Mouse (Mus musculus) heart, postnatal 25 days (tissue): ENCODE results near the gene Sec24b. TPM values are rescaled to one million over a fixed set of nuclear protein-coding genes. Genes with fewer than 3 reads are reported as not detected.

ENCODE experiments used
- DNase-seq: peaks from one replicate; pipeline ENCODE4 v3.0.0; 2022; ENCODE audit warnings: low spot score
- intact Hi-C: fragments of 180-260 bp; cut with DNase I; formaldehyde crosslinking; loops from one replicate; pipeline ENCODE4 v1.15.1; 2025
- total RNA-seq, 2 experiments: library from RNA; stranded (reverse); gene quantifications; 2 replicates each; pipeline ENCODE4 v1.2.3; 2021

Gene Sec24b
- total RNA-seq, 2 experiments from 2014 or later = 31.9 to 33.2 TPM

DNA sequence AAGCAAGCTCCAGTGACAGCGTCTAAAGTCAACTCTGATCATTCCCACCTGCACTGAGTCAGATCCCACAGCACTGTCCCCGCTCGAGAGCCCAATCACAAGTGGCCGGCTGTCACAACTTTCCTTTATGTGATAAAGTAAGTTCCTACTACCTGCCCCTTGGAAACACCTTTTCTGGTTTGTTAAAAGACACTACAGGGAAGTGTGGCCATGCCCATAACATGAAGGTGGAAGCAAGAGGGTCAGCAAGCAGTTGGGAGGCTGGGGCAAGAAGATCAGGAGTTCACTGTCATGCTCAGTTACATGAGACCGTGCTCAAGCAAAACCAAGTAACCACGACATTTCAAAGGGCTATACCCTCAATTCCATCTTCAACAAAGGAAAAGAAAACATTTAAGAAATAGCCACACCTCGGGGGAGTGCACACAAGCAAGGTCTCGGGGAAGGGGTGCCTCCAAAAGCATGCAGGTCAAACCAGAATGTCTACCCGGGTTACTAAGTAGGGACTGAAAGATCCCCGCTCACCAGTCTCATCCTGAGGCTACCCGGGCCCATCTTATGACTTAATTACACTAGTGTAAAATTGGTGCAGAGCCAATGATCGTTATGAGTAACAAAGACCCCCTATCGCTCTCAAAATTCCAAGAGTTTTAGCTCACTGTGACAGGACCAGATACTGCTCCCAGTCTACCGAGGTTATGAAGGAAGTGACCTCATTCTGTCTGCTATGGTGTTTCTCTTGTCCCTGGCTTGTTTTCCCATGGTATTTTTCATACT, 3.6 kb downstream of the Sec24b start:
- intact Hi-C loops = no loop called here
- DNase-seq = no peak

DNA sequence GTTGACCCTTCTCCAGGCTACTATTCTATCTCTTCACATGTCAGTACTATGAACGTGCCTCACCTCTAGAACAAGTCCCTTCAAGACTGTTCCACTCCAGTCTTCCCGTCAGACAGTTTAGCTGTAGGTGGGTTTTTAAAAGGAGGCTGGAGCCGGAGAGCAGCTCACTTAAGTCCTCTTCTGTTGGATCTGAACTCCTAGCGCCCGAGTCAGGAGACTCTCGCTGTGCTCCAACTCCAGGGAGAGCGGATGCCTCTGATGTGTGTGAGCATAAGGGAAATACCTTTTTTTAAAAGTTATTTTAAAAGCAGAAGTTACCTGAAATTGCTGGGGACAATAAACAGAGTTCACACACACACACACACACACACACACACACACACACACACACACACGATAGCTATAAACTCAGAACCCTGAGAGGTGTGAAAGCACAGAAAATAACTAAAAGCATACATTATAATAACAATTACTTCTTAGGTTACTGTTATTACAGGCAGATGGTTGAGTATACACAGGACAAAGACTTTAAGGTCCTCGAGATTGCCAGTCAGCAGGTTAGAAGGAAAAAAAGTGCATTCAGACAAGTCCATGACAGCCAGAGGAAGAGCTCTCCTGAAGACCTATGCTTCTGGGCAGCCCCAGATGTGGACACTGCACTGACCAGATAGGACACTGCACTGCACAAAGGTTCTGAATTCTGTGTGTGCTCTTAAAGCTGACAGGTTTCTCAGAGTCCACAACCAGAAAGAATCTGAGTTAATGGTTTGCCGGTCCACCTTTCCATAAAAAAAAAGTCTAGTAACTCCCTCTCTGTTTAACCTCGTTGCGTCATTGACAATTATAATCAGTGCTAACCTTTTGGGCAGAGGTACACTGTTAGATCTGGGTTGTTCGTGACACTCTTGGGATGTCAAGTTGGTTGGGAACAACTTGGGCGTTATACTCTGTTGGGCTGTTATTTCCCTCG, 5.7 kb downstream of the Sec24b start:
- no peak for DNase-seq
- intact Hi-C loops = no loop called here

DNA sequence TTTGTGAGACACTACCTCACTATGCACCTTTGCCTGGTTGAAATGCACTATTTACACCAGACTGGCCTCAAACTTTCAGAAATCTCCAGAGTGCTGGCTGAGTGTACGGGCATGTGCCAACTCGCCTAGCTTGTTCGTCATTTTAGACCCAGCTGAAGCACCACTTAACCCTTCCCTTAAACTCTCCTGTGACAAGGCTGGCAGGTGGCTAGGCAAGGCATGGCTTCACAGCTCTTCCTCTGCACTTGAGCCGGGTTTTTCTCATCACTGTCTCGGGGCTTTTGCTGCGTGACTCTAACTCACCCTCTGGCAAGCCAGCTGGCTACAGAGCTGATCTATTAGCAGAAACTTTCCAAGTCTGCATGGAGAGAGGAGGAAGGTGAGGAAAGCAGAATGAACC, 6.8 kb downstream of the Sec24b start:
- intact Hi-C loops = no loop called here
- no peak for DNase-seq

DNA sequence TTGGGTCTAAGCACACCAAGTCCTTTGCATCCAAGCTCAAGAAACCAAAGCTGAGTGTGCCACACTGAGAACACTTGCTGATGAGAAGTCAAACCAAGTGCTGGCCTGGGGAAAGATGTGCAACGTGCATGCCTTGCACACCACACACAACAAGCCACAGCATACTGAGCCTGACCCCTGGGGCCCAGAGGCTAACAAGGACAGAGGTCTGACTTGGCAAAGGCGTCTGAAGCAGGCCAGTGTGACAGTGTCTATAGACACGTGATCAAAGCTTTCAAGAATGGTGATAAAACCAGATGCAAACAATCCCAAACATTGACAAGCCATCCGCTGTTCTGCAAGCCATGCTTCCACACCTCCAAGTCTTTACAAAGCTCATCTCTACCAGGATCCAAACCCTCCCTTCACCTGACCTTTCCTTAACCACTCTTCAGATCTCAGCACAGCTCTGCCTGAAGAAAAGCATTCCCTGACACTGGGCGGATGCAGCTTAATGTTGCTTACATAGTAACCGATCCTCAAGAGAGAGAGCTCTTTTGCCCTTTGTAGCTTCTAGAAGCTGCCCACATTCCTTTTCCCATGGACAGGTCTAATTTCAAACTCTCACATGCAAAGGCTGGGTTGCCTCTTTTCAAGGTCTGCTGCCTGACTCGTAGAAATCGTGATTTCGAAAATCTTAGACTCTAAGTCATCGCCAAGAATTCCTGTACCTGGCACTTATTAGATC, 7.8 kb downstream of the Sec24b start:
- intact Hi-C loops = no loop called here
- DNase-seq = no peak

DNA sequence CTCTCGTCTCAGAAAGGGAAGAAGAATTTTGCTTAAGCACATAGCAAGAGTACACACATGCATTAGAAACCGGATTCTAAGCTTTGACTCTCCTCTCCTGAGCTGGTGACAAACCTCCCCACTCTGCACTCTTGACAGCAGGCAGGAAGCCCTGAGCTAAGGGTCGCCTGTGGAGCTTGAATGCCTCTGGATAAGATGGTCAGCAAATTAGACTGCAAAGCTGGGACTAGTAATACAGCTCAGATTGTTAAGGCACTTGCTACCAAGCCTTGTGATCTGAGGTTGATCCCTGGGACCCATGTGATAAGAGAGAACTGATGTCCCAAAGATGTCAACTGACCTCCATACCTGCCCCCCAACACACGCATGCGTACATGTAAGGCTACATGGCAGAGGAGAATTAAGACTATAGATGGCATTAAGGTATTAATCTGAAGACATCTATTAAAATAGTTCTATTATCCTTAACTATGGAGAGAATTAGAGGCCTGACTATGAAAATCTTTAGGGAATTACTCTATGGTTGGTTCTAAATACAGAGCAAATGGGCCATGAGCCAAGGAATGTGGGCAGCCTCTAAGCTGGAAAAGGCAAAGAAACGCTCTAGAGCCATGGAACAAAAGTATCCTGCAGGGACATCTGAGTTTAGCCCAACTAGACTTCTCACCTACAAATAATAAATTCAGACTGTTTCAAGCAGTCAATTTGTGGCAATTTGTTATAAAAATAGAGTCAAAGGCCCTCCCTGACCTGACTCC, 8.6 kb downstream of the Sec24b start:
- intact Hi-C loops = no loop called here
- DNase-seq = no peak

DNA sequence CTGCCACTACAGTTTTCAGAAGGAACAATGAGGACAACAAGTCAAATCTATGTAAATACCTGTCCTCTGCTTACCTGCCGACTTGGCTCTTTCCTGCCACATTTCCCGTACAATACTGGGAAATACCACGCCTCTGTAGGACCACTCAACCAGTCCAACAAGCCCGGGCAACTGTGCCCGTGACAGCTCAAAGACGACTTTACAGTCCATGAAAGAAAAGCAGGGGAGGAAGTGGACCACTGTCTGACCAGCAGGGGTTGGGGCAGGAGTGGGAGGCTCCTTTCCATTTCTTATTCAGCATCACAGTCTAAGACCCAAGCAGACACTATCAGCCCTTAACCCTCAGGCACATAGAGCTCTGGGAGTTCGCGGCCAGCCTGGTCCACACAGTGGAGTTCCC, 9.2 kb downstream of the Sec24b start:
- intact Hi-C loops = no loop called here

DNA sequence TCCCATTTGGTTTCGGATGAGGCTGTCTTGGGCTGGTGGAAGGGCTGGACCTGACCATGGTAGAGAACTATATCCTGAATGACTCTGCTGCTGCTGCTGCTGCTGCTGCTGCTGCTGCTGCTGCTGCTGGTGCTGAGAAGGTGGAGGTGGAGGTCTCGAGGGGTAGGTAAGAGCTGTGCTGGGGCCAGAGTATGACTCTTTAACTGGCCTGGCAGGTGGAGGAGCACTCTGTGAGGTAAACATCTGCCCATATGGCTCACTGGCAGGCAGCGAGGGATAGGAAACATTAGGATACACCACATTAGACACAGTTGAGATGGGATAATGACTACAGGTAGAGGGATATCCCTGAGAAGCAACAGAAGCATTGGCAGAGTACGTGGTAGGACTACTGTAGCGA, 20.6 kb downstream of the Sec24b start:
- no peak for DNase-seq
- intact Hi-C loops = no loop called here

More for the DNA sequence above, 9.2 kb downstream of the Sec24b start:
- DNase-seq = no peak

DNA sequence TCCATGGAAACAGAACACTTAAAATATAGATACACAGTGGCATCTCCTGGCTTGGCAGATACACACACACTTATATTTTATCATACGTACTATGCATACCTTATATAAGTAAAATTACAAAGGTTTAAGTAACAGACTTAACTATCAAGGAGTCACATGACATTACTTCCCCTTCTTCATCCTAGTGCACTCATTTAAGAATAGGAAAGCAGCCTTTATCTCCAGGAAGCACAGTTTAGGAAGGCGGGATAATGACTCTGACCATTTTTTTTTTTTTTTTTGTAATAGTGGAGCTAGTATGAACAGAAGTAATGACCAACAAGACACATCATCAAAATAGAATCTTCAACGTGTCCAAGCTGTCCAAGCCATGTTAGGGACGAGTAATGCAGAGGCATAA, 21.3 kb downstream of the Sec24b start:
- intact Hi-C loops = no loop called here
- no peak for DNase-seq

DNA sequence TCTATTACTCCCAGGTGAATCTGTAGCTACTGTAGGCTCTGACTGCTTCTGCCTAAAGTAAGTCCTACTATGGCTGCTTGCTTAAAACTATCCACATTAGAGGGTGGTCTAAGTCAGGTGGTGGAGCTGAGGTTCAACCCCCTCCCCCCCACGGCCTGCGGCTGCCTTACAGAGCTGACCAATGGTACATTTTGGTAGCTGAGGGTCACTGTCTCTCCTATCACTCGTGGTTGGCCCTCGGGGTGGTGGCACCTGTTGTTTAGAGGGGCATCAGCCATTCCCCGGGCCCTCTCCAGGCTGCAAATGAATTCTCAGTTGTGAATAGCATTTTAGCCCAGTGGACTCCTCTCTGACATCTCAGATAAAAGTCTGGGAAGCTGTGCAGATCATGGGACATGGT, 32.6 kb downstream of the Sec24b start:
- DNase-seq = no peak
- intact Hi-C loops = no loop called here

DNA sequence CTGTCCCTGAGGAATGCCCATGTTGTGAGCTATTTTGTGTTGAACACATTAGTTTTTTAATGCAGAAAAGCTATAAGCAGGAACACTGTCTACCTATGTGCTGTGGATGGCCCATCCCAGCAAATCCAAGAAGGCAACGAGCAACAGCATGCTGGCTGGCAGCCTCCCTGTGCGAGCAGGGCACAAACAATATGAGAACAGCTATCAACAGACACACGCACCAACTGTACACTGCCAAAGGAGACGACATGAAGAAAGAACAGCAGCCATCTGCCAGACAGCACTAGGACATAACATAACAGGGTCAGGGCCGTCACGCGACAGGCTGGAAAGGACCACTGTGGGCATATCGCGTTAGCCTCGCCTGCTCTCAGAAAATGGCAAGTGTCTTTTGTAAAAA, 35.2 kb downstream of the Sec24b start:
- no peak for DNase-seq
- intact Hi-C loops = no loop called here

DNA sequence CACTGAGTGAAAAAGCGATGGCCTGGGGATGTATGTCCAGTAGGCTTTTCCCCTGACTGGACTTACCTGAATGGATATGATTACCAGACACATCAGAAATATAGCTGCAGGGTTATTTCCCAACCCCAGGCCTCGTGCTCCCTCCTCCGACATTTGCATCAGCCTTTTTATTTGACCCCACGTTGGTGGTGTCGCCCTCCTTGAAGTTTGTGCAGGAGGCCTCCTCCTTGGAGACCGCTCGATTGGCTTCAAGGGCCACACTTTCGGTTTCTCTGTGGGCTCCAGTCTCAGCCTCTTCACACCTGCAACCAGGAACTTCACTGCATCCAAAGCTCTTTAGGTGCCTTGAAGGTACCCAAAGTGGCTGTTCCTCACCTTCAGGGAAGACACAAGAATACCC, 35.8 kb downstream of the Sec24b start:
- DNase-seq = no peak
- intact Hi-C loops = no loop called here

DNA sequence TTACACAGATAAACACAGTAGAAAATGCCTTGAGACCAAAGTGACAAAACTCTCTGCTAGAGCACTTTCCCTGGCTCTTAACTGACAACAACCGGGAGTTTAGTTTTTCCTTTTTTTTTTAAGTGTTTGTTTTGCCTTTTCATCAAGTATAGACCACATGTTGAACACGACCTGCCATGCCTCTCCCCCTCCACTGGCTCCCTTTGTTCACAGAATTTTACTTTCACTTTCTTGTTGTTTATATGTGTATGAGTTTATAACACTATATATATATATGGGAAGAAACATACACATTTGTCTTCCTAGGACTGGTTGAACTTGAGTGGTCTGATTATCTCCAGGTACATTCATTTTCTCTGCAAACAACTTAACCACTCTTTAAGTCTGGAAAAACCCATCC, 48.4 kb downstream of the Sec24b start:
- DNase-seq = no peak
- intact Hi-C loops = no loop called here

DNA sequence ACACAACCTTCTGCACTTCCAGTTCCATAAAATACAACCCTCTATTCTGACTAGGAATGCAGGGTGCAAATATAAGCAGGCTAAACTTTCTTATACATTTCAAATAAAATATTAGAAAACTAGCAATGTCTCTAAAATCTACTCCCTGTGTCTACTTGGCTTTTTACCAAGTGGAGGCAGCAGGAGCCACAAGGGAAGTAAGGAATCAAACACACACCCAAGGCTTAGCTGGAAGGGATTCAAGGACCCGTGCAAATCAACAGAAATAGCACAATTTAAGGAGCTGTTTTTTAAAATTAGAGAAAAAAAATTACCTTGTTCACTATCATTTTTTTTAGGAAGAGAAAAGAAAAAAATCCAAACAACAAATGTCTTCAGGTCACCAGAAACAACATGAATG, 50.1 kb downstream of the Sec24b start:
- DNase-seq = no peak
- intact Hi-C loops = no loop called here

DNA sequence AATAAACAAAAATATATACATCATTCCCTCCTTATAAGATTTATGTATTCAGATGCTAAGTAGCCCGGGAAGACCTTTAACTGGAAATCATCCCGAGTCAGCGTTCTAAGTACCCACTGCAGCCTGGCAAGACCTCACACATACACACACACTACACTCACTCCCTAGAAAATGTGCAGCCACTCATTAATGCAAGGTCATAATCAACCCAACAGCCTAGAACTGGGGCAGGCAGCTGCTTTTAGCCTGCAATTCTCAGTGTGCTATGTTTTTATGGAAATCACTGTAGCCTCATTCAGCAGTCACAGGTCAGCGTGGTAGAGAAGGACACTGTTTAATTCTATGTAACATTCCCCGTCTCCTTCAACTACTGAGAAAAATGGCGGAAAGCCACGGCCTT, 55.2 kb downstream of the Sec24b start:
- DNase-seq = no peak
- intact Hi-C loops = no loop called here

DNA sequence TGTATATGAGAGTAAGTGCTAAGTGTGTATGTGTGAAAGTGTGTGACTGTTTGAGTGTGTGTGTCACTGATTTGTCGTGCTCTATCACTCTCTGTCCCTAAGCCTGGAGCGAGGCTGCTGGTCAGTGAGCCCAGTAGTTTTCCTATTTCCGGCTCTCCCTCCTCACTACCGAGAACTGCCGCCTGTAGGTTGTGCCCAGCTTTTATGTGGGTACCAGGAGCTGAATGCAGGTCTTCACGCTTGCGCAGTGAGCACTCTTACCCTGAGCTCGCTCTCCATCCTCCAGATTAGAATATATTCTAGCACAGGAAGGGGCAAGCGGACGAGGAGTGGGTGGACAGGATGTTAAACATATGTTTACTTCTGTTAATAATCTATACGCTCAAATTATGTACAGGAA, 60.4 kb downstream of the Sec24b start:
- no peak for DNase-seq
- intact Hi-C loops = no loop called here

DNA sequence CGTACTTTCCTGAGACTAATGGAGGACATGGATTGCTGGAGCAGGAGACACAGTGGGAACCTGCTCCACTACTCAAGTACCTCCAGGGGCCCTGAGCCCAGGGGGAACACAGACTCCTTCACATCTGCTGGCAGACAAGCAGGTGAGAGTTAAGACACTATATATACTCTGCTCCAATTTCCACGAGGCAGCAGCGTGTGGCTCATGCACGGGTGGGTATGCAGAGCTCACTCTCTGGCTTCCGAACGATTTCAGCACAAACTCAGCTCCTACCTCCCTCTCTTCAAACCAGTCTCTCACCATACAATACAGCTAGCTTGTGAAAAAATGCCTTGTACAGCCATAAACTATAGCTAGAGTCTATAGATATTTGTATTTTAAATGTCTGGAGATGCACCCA, 62.8 kb downstream of the Sec24b start:
- DNase-seq = no peak
- intact Hi-C loops = no loop called here

DNA sequence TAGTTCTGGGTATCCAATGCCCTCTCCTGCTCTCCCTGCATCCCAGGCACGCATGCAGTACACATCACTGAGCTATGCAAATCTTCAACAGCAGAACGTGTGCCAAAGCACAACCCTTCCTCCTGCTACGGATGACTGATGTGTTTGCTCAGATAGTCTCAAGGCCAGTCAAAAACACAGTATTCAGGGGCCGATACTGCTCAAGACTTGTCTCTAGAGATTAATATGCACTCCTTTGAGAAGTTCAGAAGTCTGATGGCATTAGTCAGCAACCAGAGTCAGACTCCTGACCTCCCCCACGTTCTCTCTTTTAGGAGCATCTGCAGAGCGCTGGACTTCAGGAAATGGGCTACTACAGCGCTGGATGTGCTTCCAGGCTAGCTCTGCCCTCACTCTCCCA, 63.4 kb downstream of the Sec24b start:
- intact Hi-C loops = no loop called here
- DNase-seq = no peak

DNA sequence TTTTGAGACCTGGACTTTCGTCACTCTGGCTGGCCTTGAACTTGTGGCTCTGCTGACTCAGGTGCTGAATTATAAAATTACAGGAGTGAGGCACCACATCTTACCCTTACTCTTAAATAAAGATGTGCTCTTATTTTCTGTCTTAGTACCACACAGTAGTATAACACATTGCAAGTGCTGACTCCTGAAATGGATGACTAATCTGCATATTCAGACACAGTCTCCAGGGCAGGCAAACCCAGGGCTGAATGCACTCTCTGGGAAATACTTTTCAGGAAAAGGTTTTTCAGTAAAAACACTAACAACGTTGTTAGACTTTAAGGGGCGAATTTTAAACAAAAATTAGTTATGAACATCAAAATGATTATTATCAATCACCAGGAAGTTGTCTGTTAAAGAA, 64.0 kb downstream of the Sec24b start:
- intact Hi-C loops = no loop called here
- DNase-seq = no peak

DNA sequence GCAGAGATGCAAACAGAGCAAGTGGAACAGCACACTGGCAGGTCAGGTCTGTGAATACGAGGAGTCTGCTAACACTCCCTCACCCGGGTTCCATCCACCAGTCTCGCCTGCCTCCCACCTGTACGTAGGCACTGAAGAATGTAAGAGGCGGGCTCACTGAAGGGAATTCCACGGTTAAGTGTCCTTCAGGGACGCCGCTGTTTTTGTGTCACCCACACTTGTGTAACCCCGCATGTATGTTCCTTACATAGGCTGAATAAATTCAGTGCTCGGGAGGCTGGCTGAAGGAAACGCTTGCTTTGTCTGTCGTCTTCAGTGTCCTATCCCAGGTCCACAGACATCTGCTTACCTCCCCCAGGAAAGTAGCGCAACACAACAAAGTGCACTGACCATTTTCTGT, 74.1 kb downstream of the Sec24b start:
- intact Hi-C loops = no loop called here
- DNase-seq = no peak

DNA sequence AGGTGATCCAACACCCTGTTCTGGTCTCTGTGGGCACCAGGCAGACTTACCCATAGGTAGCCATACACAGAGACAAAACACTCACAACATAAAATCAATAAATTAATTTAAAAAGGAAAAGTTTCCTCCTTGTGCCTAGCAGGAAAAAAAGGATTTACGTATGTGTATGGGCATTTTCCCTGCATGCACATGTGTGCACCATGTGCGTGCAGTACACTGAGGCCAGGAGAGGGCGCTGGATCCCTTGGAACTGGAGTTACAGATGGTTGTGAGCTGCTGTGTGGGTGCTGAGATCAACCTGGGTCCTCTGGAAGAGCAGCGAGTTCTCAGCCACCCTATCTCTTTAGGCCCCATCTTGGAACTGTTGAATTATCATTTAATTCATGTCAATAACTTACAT, 76.0 kb downstream of the Sec24b start:
- DNase-seq = no peak
- intact Hi-C loops = no loop called here
